ENCODE assay signal across 24 mouse cellular contexts in genomic region chr6:55353711-55354445, GRCm38 (mm10). TPM values are rescaled to one million over a fixed set of nuclear protein-coding genes. Genes with fewer than 3 reads are reported as not detected.
DNase-seq lines count a peak whose midpoint lies in the region; ATAC-seq and TF ChIP-seq lines count a peak whose summit lies in the region.
"Had no signal": no experiment of that assay in that cellular context is flagged by ENCODE, and none has a peak within 500 bp of the region (broad histone marks: within the 10 kb centered on the region; RNA-seq: fewer than 3 reads in every experiment).

No protein-coding gene starts in this region.

- TF ChIP-seq EP300 in liver, postnatal 0 days (IDR thresholded peaks at IDR 0.05; ENCODE audit: low read depth): no peak

- H3K4me2 ChIP-seq in forebrain, embryonic 11.5 days (ENCODE audit: low read depth, low read length, severe bottlenecking): no peak overlapping the region
- no peak overlapping the region for H3K4me2 ChIP-seq in kidney, embryonic 16.5 days (replicated peaks; ENCODE audit: low read depth, low read length)
- H3K4me2 ChIP-seq in liver, embryonic 11.5 days: no peak overlapping the region
- no peak overlapping the region for H3K4me2 ChIP-seq in liver, postnatal 0 days (ENCODE audit: low read depth, low read length)
- H3K4me2 ChIP-seq: forebrain, embryonic 12.5 days; forebrain, embryonic 15.5 days; heart, embryonic 12.5 days; heart, embryonic 15.5 days; hindbrain, embryonic 14.5 days had no signal

- no peak overlapping the region for H3K4me3 ChIP-seq in forebrain, embryonic 11.5 days (ENCODE audit: low read depth, low read length)
- no peak overlapping the region for H3K4me3 ChIP-seq in forebrain, embryonic 10.5 days
- no peak overlapping the region for H3K4me3 ChIP-seq in kidney, embryonic 16.5 days (ENCODE audit: low read length)
- no peak overlapping the region for H3K4me3 ChIP-seq in liver, embryonic 11.5 days (ENCODE audit: low read depth, low read length)
- no peak overlapping the region for H3K4me3 ChIP-seq in liver, postnatal 0 days (ENCODE audit: low read depth, low read length)
- H3K4me3 ChIP-seq: forebrain, embryonic 12.5 days; forebrain, embryonic 15.5 days; heart, embryonic 12.5 days; heart, embryonic 15.5 days had no signal

- H3K27ac ChIP-seq in forebrain, embryonic 11.5 days (ENCODE audit: low read depth, low read length): no peak overlapping the region
- H3K27ac ChIP-seq in forebrain, embryonic 10.5 days: no peak overlapping the region
- H3K27ac ChIP-seq in kidney, embryonic 16.5 days (ENCODE audit: low read length): no peak overlapping the region
- no peak overlapping the region for H3K27ac ChIP-seq in liver, embryonic 11.5 days (ENCODE audit: low read depth, low read length)
- H3K27ac ChIP-seq in liver, postnatal 0 days (ENCODE audit: low read depth): no peak overlapping the region
- H3K27ac ChIP-seq: forebrain, embryonic 12.5 days; forebrain, embryonic 15.5 days; heart, embryonic 15.5 days; hindbrain, embryonic 14.5 days; hindbrain, postnatal 0 days had no signal

- no peaks in the 10 kb centered on the region for H3K27me3 ChIP-seq in forebrain, embryonic 11.5 days (ENCODE audit: control insufficient read depth, insufficient read depth, low read length)
- no peaks in the 10 kb centered on the region for H3K27me3 ChIP-seq in forebrain, embryonic 10.5 days (ENCODE audit: poor library complexity, severe bottlenecking)
- H3K27me3 ChIP-seq in kidney, embryonic 16.5 days (ENCODE audit: insufficient read depth, low read length): no peaks in the 10 kb centered on the region
- no peaks in the 10 kb centered on the region for H3K27me3 ChIP-seq in liver, embryonic 11.5 days (replicated peaks; ENCODE audit: control insufficient read depth, insufficient read depth, low read length)
- H3K27me3 ChIP-seq in liver, postnatal 0 days (ENCODE audit: insufficient read depth, low read length): no peaks in the 10 kb centered on the region
- H3K27me3 ChIP-seq: forebrain, embryonic 12.5 days; forebrain, embryonic 15.5 days; heart, embryonic 15.5 days had no signal

- DNase-seq in forebrain, embryonic 11.5 days (ENCODE audit: low spot score): peak; percentile 37
- no peak for DNase-seq in forebrain, embryonic 10.5 days (ENCODE audit: extremely low spot score, low spot score)
- DNase-seq in kidney, adult 18-20 months: peak; percentile 24
- peak; percentile 2 for DNase-seq in liver
- no peak for DNase-seq in liver, embryonic 11.5 days (ENCODE audit: low spot score)
- DNase-seq in liver, postnatal 0 days: peak; percentile 8
- DNase-seq: adrenal gland, postnatal 10 days; adrenal gland, postnatal 36 days; cerebellum, adult 18-20 months; cerebellum, adult 9-10 months; cerebellum, postnatal 14 days; gastrocnemius, postnatal 25 days; heart, postnatal 14 days; heart, postnatal 4 days had no signal

- 82% methylated on average over 12 of the region's 12 CpGs for WGBS in forebrain, embryonic 11.5 days
- 84% methylated on average over 12 of the region's 12 CpGs for WGBS in forebrain, embryonic 10.5 days
- 73% methylated on average over 12 of the region's 12 CpGs for WGBS in kidney, embryonic 16.5 days
- WGBS in liver, embryonic 11.5 days: 76% methylated on average over 12 of the region's 12 CpGs
- WGBS in liver, postnatal 0 days (ENCODE audit: insufficient replicate concordance): 83% methylated on average over 12 of the region's 12 CpGs

- H3K36me3 ChIP-seq in forebrain, embryonic 11.5 days (ENCODE audit: control insufficient read depth, insufficient read depth, low read length): no peaks in the 10 kb centered on the region
- H3K36me3 ChIP-seq in forebrain, embryonic 10.5 days (replicated peaks): no peaks in the 10 kb centered on the region
- no peaks in the 10 kb centered on the region for H3K36me3 ChIP-seq in kidney, embryonic 16.5 days (ENCODE audit: insufficient read depth, low read length)
- no peaks in the 10 kb centered on the region for H3K36me3 ChIP-seq in liver, embryonic 11.5 days (ENCODE audit: control insufficient read depth, insufficient read depth, low read length)
- no peaks in the 10 kb centered on the region for H3K36me3 ChIP-seq in liver, postnatal 0 days (replicated peaks; ENCODE audit: insufficient read depth, low read length)
- H3K36me3 ChIP-seq: forebrain, embryonic 12.5 days; forebrain, embryonic 15.5 days; heart, embryonic 12.5 days; heart, embryonic 15.5 days had no signal

- H3K9ac ChIP-seq in forebrain, embryonic 11.5 days (ENCODE audit: low read length): no peak overlapping the region
- no peak overlapping the region for H3K9ac ChIP-seq in kidney, embryonic 16.5 days (replicated peaks; ENCODE audit: low read length)
- H3K9ac ChIP-seq in liver, embryonic 11.5 days (ENCODE audit: low read depth, low read length): no peak overlapping the region
- H3K9ac ChIP-seq in liver, postnatal 0 days (replicated peaks): no peak overlapping the region
- H3K9ac ChIP-seq: forebrain, embryonic 12.5 days; forebrain, embryonic 15.5 days; heart, embryonic 12.5 days; heart, embryonic 15.5 days; hindbrain, embryonic 14.5 days had no signal

- no peaks in the 10 kb centered on the region for H3K9me3 ChIP-seq in forebrain, embryonic 11.5 days (ENCODE audit: control insufficient read depth, low read length)
- H3K9me3 ChIP-seq in forebrain, embryonic 10.5 days: peaks cover 4% of the 10 kb centered on the region; the same call in 1 of the 2 replicates
- no peaks in the 10 kb centered on the region for H3K9me3 ChIP-seq in kidney, embryonic 16.5 days (ENCODE audit: low read length)
- no peaks in the 10 kb centered on the region for H3K9me3 ChIP-seq in liver, embryonic 11.5 days (ENCODE audit: control insufficient read depth, low read length)
- H3K9me3 ChIP-seq in liver, postnatal 0 days (ENCODE audit: low read length): no peaks in the 10 kb centered on the region
- H3K9me3 ChIP-seq: forebrain, embryonic 15.5 days; heart, embryonic 15.5 days had no signal

- 0 out of 2 replicates have a peak, but pooled peaks cover 4% of the 10 kb centered on the region for H3K4me1 ChIP-seq in forebrain, embryonic 11.5 days (replicated peaks; ENCODE audit: control insufficient read depth, insufficient read depth, low read length)
- H3K4me1 ChIP-seq in forebrain, embryonic 10.5 days: peaks cover 13% of the 10 kb centered on the region
- 0 out of 2 replicates have a peak, but pooled peaks cover 2% of the 10 kb centered on the region for H3K4me1 ChIP-seq in kidney, embryonic 16.5 days (ENCODE audit: insufficient read depth, low read length)
- peaks cover 15% of the 10 kb centered on the region for H3K4me1 ChIP-seq in liver, embryonic 11.5 days (replicated peaks; ENCODE audit: control insufficient read depth, insufficient read depth, low read length)
- peaks cover 26% of the 10 kb centered on the region for H3K4me1 ChIP-seq in liver, postnatal 0 days (ENCODE audit: insufficient read depth)
- H3K4me1 ChIP-seq: forebrain, embryonic 15.5 days had no signal

- ATAC-seq in forebrain, embryonic 11.5 days (replicated peaks; ENCODE audit: low FRiP score): no peak
- ATAC-seq in kidney, embryonic 16.5 days (ENCODE audit: low FRiP score, low TSS enrichment): no peak
- ATAC-seq in liver, embryonic 11.5 days (replicated peaks; ENCODE audit: low FRiP score): no peak
- ATAC-seq in liver, postnatal 0 days: no peak
- ATAC-seq: forebrain, embryonic 15.5 days; hindbrain, postnatal 0 days had no signal

- TF ChIP-seq CTCF in liver, postnatal 0 days (IDR thresholded peaks at IDR 0.05; ENCODE audit: low read depth): no peak

RNA-seq across cellular contexts. Expression of gene Aqp1, which starts 17.6 kb away (rescaled TPM):
- 0.61 and 0.92 TPM in 2 replicates for polyA plus RNA-seq in forebrain, embryonic 11.5 days (2014; fragmentation: Nextera tagmentation; extraction: Ambion mirVana)
- 0.65 and 0.93 TPM in 2 replicates for polyA plus RNA-seq in forebrain, embryonic 10.5 days (2016; fragmentation: Nextera tagmentation; extraction: Ambion mirVana)
- polyA plus RNA-seq in kidney, embryonic 16.5 days (2015; fragmentation: Nextera tagmentation; extraction: Ambion mirVana): 50.8 and 69.9 TPM in 2 replicates
- 6.1 and 8.0 TPM in 2 replicates for polyA plus RNA-seq in liver, embryonic 11.5 days (2014; fragmentation: Nextera tagmentation; extraction: Ambion mirVana)
- polyA plus RNA-seq in liver, postnatal 0 days (2015; fragmentation: Nextera tagmentation; extraction: Ambion mirVana): 134 and 135 TPM in 2 replicates

RNA-seq across cellular contexts. Expression of gene Ghrhr, which starts 22.2 kb away (rescaled TPM):
- not detected in 2 replicates for polyA plus RNA-seq in forebrain, embryonic 11.5 days (2014; fragmentation: Nextera tagmentation; extraction: Ambion mirVana)
- polyA plus RNA-seq in forebrain, embryonic 10.5 days (2016; fragmentation: Nextera tagmentation; extraction: Ambion mirVana): not detected in 2 replicates
- 0.17 and 0.18 TPM in 2 replicates for polyA plus RNA-seq in kidney, embryonic 16.5 days (2015; fragmentation: Nextera tagmentation; extraction: Ambion mirVana)
- not detected in 2 replicates for polyA plus RNA-seq in liver, embryonic 11.5 days (2014; fragmentation: Nextera tagmentation; extraction: Ambion mirVana)
- 0.08 and 0.09 TPM in 2 replicates for polyA plus RNA-seq in liver, postnatal 0 days (2015; fragmentation: Nextera tagmentation; extraction: Ambion mirVana)
- polyA plus RNA-seq: embryonic facial prominence, embryonic 11.5 days; embryonic facial prominence, embryonic 14.5 days; forebrain, embryonic 12.5 days; forebrain, embryonic 15.5 days; heart, embryonic 12.5 days; heart, embryonic 15.5 days; hindbrain, embryonic 11.5 days; hindbrain, embryonic 14.5 days; hindbrain, postnatal 0 days had no signal

Comparison
In these comparisons a context has a peak if more than half of its experiments do, and no peak if none do; other contexts are left out.
1. DNase-seq: peak in forebrain, embryonic 11.5 days (single experiment), kidney, adult 18-20 months (single experiment), liver (single experiment) and liver, postnatal 0 days (single experiment); none in forebrain, embryonic 10.5 days (single experiment) and liver, embryonic 11.5 days (single experiment).